Mouse (Mus musculus) yolk sac, embryonic 10.5 days (tissue): ENCODE data around the gene Olfr1183.
"Not testable (repeated sequence)": the region's sequence is repeated elsewhere in the genome, so short reads cannot be mapped to it uniquely, and the experiment has no call there.

Experiments
- DNase-seq: peaks from one replicate; pipeline ENCODE4 v3.0.0-alpha.2; 2017; ENCODE audit warnings: low spot score

Gene Olfr1183

GRCm38 (mm10) chr2:88454567-88454966 lies at the start of gene Olfr1183:
Olfr1183 (plus strand) TSS chr2:88454867.
- DNase-seq = not testable (repeated sequence)

- DNase-seq = no peak
Observed at GRCm38 (mm10) chr2:88406353-88406752, 48.3 kb upstream of the Olfr1183 start, which contains the start of gene Olfr1179. Olfr1179 (minus strand) TSS chr2:88406453.

GRCm38 (mm10) chr2:88419051-88419450 lies 35.6 kb upstream of the Olfr1183 start, which contains the start of gene Olfr1180:
Olfr1180 (minus strand) TSS chr2:88419151.
- DNase-seq = no peak

- DNase-seq = no peak
Observed at GRCm38 (mm10) chr2:88426071-88426470, 28.6 kb upstream of the Olfr1183 start, which contains the start of gene Olfr1181. Olfr1181 (minus strand) TSS chr2:88426171.

GRCm38 (mm10) chr2:88449031-88449430 lies 5.6 kb upstream of the Olfr1183 start, which contains the start of gene Gm13757:
Gm13757 (minus strand) TSS chr2:88449131.
- DNase-seq = no peak

- DNase-seq = no peak
Observed at GRCm38 (mm10) chr2:88483298-88483697, 28.6 kb downstream of the Olfr1183 start, which contains the start of gene Olfr1184. Olfr1184 (plus strand) TSS chr2:88483598.

GRCm38 (mm10) chr2:88493020-88493419 lies 38.4 kb downstream of the Olfr1183 start, which contains the start of gene Olfr1185-ps1:
Olfr1185-ps1 (plus strand) TSS chr2:88493320.
- no peak for DNase-seq

- no peak for DNase-seq
Observed at GRCm38 (mm10) chr2:88518251-88518650, 63.6 kb downstream of the Olfr1183 start, which contains the start of gene Olfr1186. Olfr1186 (plus strand) TSS chr2:88518551.
